Mouse (Mus musculus): Measurements from ENCODE around the gene Pxylp1.
A peak's percentile ranks its signal among the peaks of the same experiment; 100 is the strongest.

Pxylp1 gene

DNA sequence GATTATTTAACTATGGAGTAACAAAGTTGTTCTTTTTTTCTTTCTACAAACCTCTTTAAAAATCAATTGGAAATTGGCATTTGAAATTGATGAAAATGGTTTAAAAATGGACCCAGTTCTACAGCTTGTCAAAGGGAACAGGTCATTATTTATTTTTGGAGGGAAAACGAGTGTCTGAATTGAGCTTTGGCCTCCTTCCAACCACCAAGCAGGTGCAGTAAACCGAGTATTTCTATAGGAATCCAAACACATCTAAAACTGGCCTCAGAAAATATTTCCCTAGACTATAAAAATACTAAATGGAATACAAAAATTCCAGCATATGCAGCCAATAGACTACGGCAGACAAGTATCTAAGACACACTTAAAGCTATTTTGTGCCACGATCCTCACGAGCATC lies 68.9 kb downstream of the Pxylp1 start:
- DNase-seq (ENCODE audit: low spot score) = no peak

DNA sequence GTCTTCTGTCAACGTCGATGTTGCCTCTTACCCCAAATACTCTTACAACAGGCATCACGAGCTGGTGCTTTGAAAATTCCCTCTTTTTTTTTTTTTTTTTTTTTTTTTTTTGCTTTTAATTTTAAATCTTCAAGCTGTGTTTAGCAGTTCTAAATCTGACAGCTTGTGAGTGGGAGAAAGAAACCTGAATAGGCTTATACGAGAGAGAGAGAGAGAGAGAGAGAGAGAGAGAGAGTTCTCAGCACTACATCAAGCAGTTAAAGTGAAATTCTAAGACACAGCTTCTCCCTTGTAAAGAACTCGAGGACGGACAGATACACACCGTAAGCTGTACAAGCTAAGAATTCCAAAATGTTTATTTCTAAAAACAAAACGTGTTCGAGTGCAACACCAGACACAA lies 69.5 kb downstream of the Pxylp1 start:
- no peak for DNase-seq (ENCODE audit: low spot score)

DNA sequence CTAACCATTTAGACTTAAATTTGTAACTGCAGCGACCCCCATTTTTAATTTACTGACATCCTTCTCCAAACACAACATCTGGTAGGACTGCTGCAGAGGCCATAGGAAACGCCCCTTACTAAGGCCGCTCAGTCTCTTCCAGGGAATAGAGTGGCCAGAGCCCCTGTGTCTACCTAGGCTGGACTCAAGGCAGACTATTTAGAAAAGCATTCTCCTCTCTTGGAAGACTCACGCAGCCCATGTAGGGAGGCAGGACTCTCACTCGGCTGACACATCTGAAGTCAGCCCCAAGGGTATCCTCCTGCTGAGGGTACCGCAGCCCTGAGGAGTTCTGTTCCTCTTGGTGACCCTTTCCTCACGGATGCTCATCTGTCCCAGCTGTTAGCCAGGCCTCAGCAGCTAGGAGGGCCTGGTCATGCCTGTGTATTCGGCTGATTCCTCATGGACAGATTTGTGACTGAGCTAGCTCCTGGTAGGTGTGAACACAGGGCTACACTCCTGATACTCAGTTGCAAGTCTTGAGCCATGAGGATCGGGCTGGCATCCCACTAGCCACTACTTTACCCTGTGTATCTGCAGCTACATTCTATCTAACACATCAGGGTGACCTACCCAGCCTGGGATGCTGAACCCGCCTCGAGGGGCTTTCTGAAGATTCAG lies 73.5 kb downstream of the Pxylp1 start:
- DNase-seq (ENCODE audit: low spot score) = no peak

DNA sequence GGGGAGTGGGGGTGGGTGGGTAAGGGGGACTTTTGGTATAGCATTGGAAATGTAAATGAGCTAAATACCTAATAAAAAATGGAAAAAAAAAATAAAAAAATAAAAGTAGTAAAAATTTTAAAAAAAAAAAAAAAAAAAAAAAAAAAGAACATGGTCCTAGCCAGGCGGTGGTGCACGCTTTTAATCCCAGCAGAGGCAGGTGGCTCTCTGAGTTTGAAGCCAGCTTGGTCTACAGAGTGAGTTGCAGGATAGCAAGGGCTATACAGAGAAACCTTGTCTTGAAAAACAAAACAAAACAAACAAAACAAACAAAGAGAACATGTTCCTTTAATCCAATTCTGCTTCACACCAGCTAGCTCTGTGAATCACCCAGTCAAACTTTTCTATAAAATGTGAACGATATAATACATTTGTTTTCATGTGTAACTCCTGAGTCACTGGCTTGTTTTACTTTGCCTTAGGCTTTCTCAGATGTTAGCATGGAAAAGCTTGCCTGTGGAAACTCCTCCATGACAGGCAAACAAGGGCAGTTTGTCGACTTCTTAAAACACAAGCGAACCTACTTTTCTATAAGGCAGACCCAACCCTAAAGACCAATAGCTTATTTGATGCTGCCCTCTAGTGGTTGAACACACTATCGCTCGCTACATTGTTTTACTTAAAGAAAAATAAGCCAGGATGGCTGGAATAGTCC lies 74.2 kb downstream of the Pxylp1 start:
- DNase-seq (ENCODE audit: low spot score) = peak; percentile 95

DNA sequence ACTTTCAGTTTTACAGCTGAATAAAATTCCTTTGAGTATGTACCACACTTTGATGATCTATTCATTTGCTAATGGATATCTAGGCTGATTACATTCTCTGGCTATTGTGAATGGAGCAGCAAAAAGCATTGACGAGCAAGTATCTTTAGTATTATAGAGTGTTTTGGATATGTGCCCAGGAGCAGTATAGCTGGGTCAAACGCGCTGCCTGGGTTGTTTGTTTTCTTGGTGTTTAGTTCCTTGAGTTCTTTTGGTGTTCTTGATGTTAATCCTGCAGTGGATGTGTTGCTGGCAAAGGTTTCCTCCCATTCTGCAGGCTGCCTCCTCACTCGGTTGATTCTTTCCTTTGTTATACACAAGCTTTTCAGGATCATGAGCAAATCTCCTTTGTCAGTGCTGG lies 80.5 kb downstream of the Pxylp1 start:
- no peak for DNase-seq (ENCODE audit: low spot score)

DNA sequence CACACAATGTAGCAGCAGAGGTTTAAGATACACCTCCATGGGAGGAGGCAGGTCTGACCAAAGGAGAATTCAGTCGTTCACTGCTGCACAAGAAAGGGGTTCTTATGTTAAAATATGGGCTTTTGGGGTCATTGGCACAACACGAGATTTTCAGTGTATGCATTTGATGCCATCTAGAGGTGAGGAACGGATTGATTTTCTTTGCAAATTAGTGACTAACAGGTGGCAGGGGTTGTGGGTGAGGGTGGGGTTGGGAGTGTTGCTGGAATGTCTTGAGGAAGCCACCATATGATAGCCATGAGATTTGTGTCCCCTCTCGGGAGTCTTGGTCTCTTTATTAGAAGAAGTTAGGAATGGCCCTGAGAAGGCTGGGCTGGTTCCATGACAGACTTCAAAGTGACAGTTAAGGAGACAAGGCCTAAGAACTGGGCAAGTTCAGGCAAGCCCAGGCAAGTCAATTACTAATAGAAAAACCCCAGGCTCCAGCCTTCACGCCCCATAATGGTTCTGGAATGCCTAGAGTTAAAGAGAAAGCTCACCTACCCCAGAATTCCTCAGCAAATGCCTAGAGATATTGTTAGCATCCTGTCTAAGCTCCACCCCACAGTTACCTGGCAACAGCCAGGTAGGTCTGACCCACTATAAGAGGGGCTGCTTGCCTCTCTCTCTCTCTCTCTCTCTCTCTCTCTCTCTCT lies 92.2 kb downstream of the Pxylp1 start:
- DNase-seq (ENCODE audit: low spot score) = peak; percentile 39

GRCm38 (mm10) chr9:96797311-96797710 lies 95.2 kb downstream of the Pxylp1 start:
- no peak for DNase-seq (ENCODE audit: low spot score)

GRCm38 (mm10) chr9:96795399-96795928 lies 97.0 kb downstream of the Pxylp1 start:
- DNase-seq (ENCODE audit: low spot score) = peak; percentile 78

GRCm38 (mm10) chr9:96794601-96795000 lies 97.9 kb downstream of the Pxylp1 start:
- no peak for DNase-seq (ENCODE audit: low spot score)

DNA sequence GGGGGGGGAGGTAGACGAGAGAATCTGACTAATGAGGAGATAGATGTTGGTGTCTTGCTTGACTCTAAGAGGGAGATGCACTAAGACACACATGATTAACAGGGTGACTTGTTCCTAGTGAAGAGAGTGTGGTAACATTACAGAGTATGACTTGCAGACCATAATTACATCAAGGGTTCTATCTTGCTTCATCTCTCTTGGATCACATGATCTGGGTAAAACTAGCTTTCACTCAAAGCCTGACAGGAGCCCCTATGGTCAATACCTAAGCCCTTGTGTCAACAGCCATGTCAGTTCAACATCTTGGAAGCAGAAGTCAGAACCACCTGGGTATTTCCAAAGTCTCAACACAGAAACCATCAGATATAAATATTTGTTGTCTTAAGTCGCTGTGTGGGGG lies 99.9 kb downstream of the Pxylp1 start:
- DNase-seq (ENCODE audit: low spot score) = no peak

DNA sequence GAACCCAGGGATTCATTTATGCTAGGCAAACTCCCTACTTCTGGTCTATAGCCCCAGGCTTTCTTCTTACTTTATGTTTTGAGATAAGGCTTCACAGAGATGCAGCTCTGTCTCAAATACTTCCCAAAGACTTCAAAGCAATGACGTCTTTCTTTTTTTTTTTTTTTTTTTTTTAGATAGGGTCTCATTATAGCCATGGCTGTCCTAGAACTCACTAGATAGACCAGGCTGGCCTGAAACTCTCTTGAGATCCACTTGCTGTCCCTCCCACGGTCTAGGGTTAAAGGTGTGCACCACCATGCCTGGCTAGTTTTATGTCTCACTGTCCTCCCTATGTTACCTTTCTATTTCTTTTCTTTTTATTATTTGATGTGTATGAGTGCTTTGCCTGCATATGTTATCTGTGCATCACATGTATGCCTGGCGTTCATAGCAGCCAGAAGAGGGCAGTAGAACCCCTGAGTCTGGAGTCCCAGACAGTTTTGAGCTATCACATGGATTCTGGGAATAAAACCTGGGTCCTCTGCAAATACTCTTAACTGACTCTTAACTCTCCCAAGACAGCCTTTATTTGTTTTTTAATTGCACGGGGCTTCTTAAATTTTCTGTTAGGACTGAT lies 102.0 kb downstream of the Pxylp1 start:
- peak; percentile 43 for DNase-seq (ENCODE audit: low spot score)

- no peak for DNase-seq (ENCODE audit: low spot score)
These were observed 102.6 kb downstream of the Pxylp1 start for GRCm38 (mm10) chr9:96789906-96790305.

- no peak for DNase-seq (ENCODE audit: low spot score)
These were observed 104.7 kb downstream of the Pxylp1 start for GRCm38 (mm10) chr9:96787797-96788196.

DNA sequence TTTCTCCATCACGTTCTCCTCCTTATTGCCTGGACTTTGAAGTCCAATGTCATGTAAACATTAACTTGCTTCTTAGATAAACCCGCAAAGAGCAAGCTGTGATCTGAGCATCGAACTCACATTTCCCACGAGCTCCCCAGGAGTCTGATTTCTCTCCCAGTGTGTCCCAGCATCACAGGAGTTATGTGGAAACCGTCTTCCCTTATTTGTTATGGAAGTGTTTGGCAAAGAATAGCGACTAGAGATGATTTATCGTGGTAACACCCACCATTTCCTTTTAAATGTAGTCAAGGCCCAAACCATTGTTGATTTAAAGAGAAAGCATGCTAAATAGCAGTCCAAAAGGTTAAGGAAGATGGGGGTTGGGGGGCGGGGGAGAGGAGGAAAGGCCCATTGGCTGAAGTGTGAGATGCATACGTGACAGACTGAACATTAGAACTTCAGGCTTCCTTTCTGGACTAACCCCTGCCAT lies 106.6 kb downstream of the Pxylp1 start:
- peak; percentile 26 for DNase-seq (ENCODE audit: low spot score)

GRCm38 (mm10) chr9:96785187-96785586 lies 107.3 kb downstream of the Pxylp1 start:
- no peak for DNase-seq (ENCODE audit: low spot score)

GRCm38 (mm10) chr9:96783667-96784066 lies 108.8 kb downstream of the Pxylp1 start:
- no peak for DNase-seq (ENCODE audit: low spot score)

- no peak for DNase-seq (ENCODE audit: low spot score)
These were observed 109.2 kb downstream of the Pxylp1 start for GRCm38 (mm10) chr9:96783258-96783657.

DNA sequence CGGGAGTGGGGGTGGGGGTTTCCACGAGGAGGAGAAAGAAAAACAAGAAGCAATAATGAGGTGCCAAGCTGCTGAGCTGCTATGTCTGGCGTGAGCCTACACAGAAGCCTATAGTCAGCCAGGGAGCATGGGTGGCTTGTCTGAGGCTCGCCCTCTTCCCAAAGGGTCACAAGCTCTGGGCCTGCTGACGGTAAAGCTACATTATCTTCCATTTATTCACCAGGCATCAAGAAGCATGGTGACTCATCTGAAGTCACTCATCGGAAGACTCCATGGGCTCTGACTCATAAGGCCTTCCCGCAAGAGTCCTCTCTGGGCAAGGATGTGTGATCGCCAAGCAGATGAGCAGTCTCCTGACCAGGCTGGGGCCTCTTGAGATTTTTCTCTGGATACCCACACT lies 110.4 kb downstream of the Pxylp1 start:
- no peak for DNase-seq (ENCODE audit: low spot score)
